Mouse (Mus musculus): ENCODE data around the gene 3300002I08Rik. TPM values are rescaled to one million over a fixed set of nuclear protein-coding genes. Genes with fewer than 3 reads are reported as not detected.
A peak's percentile ranks its signal among the peaks of the same experiment; 100 is the strongest.
"Not testable (repeated sequence)": the region's sequence is repeated elsewhere in the genome, so short reads cannot be mapped to it uniquely, and the experiment has no call there.

3300002I08Rik gene
- polyA plus RNA-seq, 1 experiment from 2014 or later = 7.1 TPM

DNA sequence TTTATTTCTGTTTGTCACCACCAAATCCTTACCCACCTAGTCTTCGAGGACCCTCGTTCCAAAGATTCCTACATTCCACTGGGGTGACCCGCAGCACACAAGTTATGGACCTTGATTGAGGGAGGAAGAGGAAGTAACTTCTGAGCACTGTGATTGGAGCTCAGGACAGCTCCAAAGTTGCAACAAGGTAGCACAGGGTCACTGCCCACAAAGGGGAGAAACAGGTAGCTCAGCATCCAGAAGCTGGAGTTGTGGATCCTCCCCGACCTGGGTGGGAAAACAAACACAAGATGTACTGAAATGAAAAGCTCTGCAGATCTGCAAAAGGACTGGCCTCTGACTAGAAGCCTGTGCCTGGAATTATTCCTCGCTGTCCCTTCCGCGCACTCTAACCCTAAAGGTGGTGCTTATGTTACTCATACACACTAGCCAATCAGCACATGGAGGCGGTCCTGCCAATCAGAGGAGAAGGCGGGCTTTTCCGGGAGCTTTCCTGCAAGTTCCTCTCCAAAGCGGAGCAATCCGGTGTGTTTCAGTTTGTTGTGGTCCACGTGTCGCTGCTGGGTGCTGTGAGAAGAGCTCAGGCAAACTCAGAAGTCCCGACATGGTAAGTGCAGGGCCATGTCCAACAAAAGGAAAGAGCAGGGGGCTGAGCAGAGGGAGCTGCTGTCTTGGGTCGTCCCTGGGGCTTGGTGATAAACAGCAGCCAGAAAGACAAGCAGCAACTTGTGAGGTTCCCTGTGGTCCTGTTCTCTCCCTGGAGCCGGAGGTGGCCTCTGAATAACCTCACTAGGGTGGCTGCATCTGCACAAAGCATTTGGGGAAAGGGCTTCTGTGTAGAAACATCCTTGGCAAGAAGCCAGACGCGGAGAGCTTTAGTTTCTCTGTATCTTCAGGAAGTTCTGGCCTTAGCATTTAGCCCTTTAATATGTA, 51.3 kb downstream of the 3300002I08Rik start:
- peak overlapping the region; percentile 71 for H3K4me3 ChIP-seq (ENCODE audit: low read length)
- peak; percentile 100 for ATAC-seq (ENCODE audit: low read depth)
- not testable (repeated sequence) for H3K4me1 ChIP-seq (replicated peaks; ENCODE audit: control insufficient read depth, insufficient read depth, low read length); H3K27me3 ChIP-seq (ENCODE audit: control insufficient read depth, insufficient read depth, low read depth, low read length); H3K36me3 ChIP-seq (ENCODE audit: control insufficient read depth, insufficient read depth, low read length); H3K9me3 ChIP-seq (ENCODE audit: control insufficient read depth, low read length)
- peak overlapping the region; percentile 77 for H3K9ac ChIP-seq (ENCODE audit: low read length)
- H3K4me2 ChIP-seq (ENCODE audit: low read depth, low read length) = peak overlapping the region; percentile 63
- 7% methylated on average over 19 of the region's 19 CpGs for WGBS
- H3K27ac ChIP-seq (ENCODE audit: low read length) = peak overlapping the region; percentile 68

GRCm38 (mm10) chr2:150307183-150307773, 55.3 kb downstream of the 3300002I08Rik start:
- H3K36me3 ChIP-seq (ENCODE audit: control insufficient read depth, insufficient read depth, low read length) = no peaks in the 10 kb centered on the region
- H3K27me3 ChIP-seq (ENCODE audit: control insufficient read depth, insufficient read depth, low read depth, low read length) = no peaks in the 10 kb centered on the region
- H3K4me1 ChIP-seq (replicated peaks; ENCODE audit: control insufficient read depth, insufficient read depth, low read length) = no peaks in the 10 kb centered on the region
- H3K27ac ChIP-seq (ENCODE audit: low read length) = no peak overlapping the region
- H3K9ac ChIP-seq (ENCODE audit: low read length) = no peak overlapping the region
- no peaks in the 10 kb centered on the region for H3K9me3 ChIP-seq (ENCODE audit: control insufficient read depth, low read length)
- no peak overlapping the region for H3K4me2 ChIP-seq (ENCODE audit: low read depth, low read length)
- ATAC-seq (ENCODE audit: low read depth) = no peak
- H3K4me3 ChIP-seq (ENCODE audit: low read length) = no peak overlapping the region
- 82% methylated on average over 10 of the region's 10 CpGs for WGBS

DNA sequence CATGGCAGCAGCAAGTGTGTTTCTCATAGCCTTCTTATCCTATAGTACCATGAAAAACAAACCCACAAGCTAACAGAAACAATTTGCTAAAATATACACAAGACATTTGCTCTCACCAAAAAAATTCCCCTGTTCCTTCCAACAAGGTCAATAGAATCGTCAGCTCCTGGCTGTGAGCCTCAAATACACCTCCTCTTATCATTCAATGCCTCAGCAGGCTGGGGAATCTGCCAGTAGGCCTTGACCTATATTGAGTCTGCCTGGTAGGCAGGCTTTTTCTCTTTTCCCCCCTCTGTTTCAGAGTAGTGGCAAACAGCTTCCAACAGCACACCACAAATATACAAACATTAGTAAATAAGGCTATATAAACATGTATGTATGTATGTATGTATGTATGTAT, 63.5 kb downstream of the 3300002I08Rik start:
- no peaks in the 10 kb centered on the region for H3K27me3 ChIP-seq (ENCODE audit: control insufficient read depth, insufficient read depth, low read depth, low read length)
- H3K9me3 ChIP-seq (ENCODE audit: control insufficient read depth, low read length) = no peaks in the 10 kb centered on the region; the same call in 1 of the 2 replicates
- WGBS = 38% methylated on average over 1 of the region's 1 CpGs
- H3K4me3 ChIP-seq (ENCODE audit: low read length) = no peak overlapping the region
- no peak overlapping the region for H3K4me2 ChIP-seq (ENCODE audit: low read depth, low read length)
- no peaks in the 10 kb centered on the region for H3K36me3 ChIP-seq (ENCODE audit: control insufficient read depth, insufficient read depth, low read length)
- no peak overlapping the region for H3K9ac ChIP-seq (ENCODE audit: low read length)
- H3K4me1 ChIP-seq (replicated peaks; ENCODE audit: control insufficient read depth, insufficient read depth, low read length) = no peaks in the 10 kb centered on the region
- no peak overlapping the region for H3K27ac ChIP-seq (ENCODE audit: low read length)
- ATAC-seq (ENCODE audit: low read depth) = no peak

- no peaks in the 10 kb centered on the region for H3K27me3 ChIP-seq (ENCODE audit: control insufficient read depth, insufficient read depth, low read depth, low read length)
- 71% methylated on average over 6 of the region's 6 CpGs for WGBS
- H3K9ac ChIP-seq (ENCODE audit: low read length) = no peak overlapping the region
- H3K4me2 ChIP-seq (ENCODE audit: low read depth, low read length) = no peak overlapping the region
- no peaks in the 10 kb centered on the region; the same call in 1 of the 2 replicates for H3K9me3 ChIP-seq (ENCODE audit: control insufficient read depth, low read length)
- H3K36me3 ChIP-seq (ENCODE audit: control insufficient read depth, insufficient read depth, low read length) = no peaks in the 10 kb centered on the region
- H3K4me3 ChIP-seq (ENCODE audit: low read length) = no peak overlapping the region
- no peak for ATAC-seq (ENCODE audit: low read depth)
- H3K27ac ChIP-seq (ENCODE audit: low read length) = no peak overlapping the region
- no peaks in the 10 kb centered on the region for H3K4me1 ChIP-seq (replicated peaks; ENCODE audit: control insufficient read depth, insufficient read depth, low read length)
Measured at GRCm38 (mm10) chr2:150293669-150294068, 68.9 kb downstream of the 3300002I08Rik start.

Other genes with a start within 250 kb of the 3300002I08Rik start
- 9.8 and 9.9 TPM in 2 replicates for gene Zfp120, start 226.1 kb downstream of the 3300002I08Rik start, polyA plus RNA-seq (2015; fragmentation: Nextera tagmentation; extraction: Ambion mirVana)
- not detected in 2 replicates for gene Gm10770, start 183.1 kb downstream of the 3300002I08Rik start, polyA plus RNA-seq (2015; fragmentation: Nextera tagmentation; extraction: Ambion mirVana)
- gene Gm14139, start 181.0 kb downstream of the 3300002I08Rik start, polyA plus RNA-seq (2015; fragmentation: Nextera tagmentation; extraction: Ambion mirVana) = not detected in 2 replicates
- 11.3 and 12.1 TPM in 2 replicates for gene Zfp937, start 144.7 kb downstream of the 3300002I08Rik start, polyA plus RNA-seq (2015; fragmentation: Nextera tagmentation; extraction: Ambion mirVana)
- 4.4 and 4.8 TPM in 2 replicates for gene Gm21994, start 107.2 kb downstream of the 3300002I08Rik start, polyA plus RNA-seq (2015; fragmentation: Nextera tagmentation; extraction: Ambion mirVana)
- 0.05 TPM in 1 of 2 replicates, not detected in the other for gene Gm14124, start 105.2 kb downstream of the 3300002I08Rik start, polyA plus RNA-seq (2015; fragmentation: Nextera tagmentation; extraction: Ambion mirVana)
- 2.2 TPM in 2 replicates for gene Gm10130, start 39.1 kb downstream of the 3300002I08Rik start, polyA plus RNA-seq (2015; fragmentation: Nextera tagmentation; extraction: Ambion mirVana)
- 7.1 and 7.7 TPM in 2 replicates for gene Zfp442, start 88.7 kb upstream of the 3300002I08Rik start, polyA plus RNA-seq (2015; fragmentation: Nextera tagmentation; extraction: Ambion mirVana)
- gene Zfp345, start 122.3 kb upstream of the 3300002I08Rik start, polyA plus RNA-seq (2015; fragmentation: Nextera tagmentation; extraction: Ambion mirVana) = 0.10 TPM in 1 of 2 replicates, not detected in the other
- gene Cst7, start 207.7 kb upstream of the 3300002I08Rik start, polyA plus RNA-seq (2015; fragmentation: Nextera tagmentation; extraction: Ambion mirVana) = 0.20 and 0.36 TPM in 2 replicates
- gene Apmap, start 245.8 kb upstream of the 3300002I08Rik start, polyA plus RNA-seq (2015; fragmentation: Nextera tagmentation; extraction: Ambion mirVana) = 56.6 and 57.2 TPM in 2 replicates